Mouse (Mus musculus) ES-E14 (cell line): ENCODE measurements at regions not wholly inside any gene's neighbourhood (a gene's known extent, or its start where the extent isn't known, plus 50 kb on each side); places are given as distances from the start of the nearest gene placed in this dataset.

Experiments used
- DNase-seq: peaks from one replicate; pipeline ENCODE4 v3.0.0-alpha.2; 2013; ENCODE audit warnings: low read depth, low spot score
- H3K27ac ChIP-seq: 2 replicates; pipeline ENCODE4 v1.5.1; 2012; ENCODE audit warnings: low read depth, mild to moderate bottlenecking, low read length, moderate library complexity, mixed read lengths; ENCODE audit not compliant: poor library complexity, insufficient read depth, severe bottlenecking
- H3K36me3 ChIP-seq: 2 replicates; pipeline ENCODE4 v1.6.1; 2012; ENCODE audit warnings: mild to moderate bottlenecking, low read length, moderate library complexity, mixed read lengths; ENCODE audit not compliant: control insufficient read depth, poor library complexity, insufficient read depth, severe bottlenecking
- H3K4me1 ChIP-seq, 2 experiments: fragments of 150-350 bp in 1 of 2; sonication (generic) in 1 of 2; 2 replicates each; pipeline ENCODE4 v1.6.1; 2012; ENCODE audit warnings: low read length in 2 of 2, mild to moderate bottlenecking in 1 of 2, mixed read lengths in 1 of 2; ENCODE audit not compliant: control insufficient read depth in 2 of 2, insufficient read depth in 2 of 2, poor library complexity in 1 of 2
- H3K4me3 ChIP-seq, 2 experiments: fragments of 150-350 bp in 1 of 2; sonication (generic) in 1 of 2; 2 replicates each; pipeline ENCODE4 v1.5.1; 2012; ENCODE audit warnings: low read length in 2 of 2, low read depth in 1 of 2, mild to moderate bottlenecking in 1 of 2, mixed read lengths in 1 of 2; ENCODE audit not compliant: insufficient read depth in 1 of 2, poor library complexity in 1 of 2, severe bottlenecking in 1 of 2
- H3K9ac ChIP-seq: 2 replicates; pipeline ENCODE4 v1.6.1; 2012; ENCODE audit warnings: low read depth, mild to moderate bottlenecking, low read length, mixed read lengths; ENCODE audit not compliant: poor library complexity, insufficient read depth, severe bottlenecking
- H3K9me3 ChIP-seq: fragments of 150-350 bp; sonication (generic); 2 replicates; pipeline ENCODE4 v1.6.1; 2012; ENCODE audit warnings: low read depth, mild to moderate bottlenecking, low read length; ENCODE audit not compliant: control insufficient read depth, insufficient read depth
- CHD2 ChIP-seq: IDR thresholded peaks from 2 replicates; pipeline ENCODE4 v1.6.1; 2014; ENCODE audit warnings: mild to moderate bottlenecking, low read depth, low read length, inconsistent platforms
- HCFC1 ChIP-seq: IDR thresholded peaks from 2 replicates; pipeline ENCODE4 v1.6.1; 2012; ENCODE audit warnings: low read length, inconsistent platforms, borderline replicate concordance; ENCODE audit not compliant: insufficient read depth
- MAFK ChIP-seq: IDR thresholded peaks from 2 replicates; pipeline ENCODE4 v1.6.1; 2014; ENCODE audit warnings: mild to moderate bottlenecking, low read depth, low read length, inconsistent platforms; ENCODE audit not compliant: insufficient read depth
- ZC3H11A ChIP-seq: IDR thresholded peaks from 2 replicates; pipeline ENCODE4 v1.6.1; 2012; ENCODE audit warnings: low read depth, mild to moderate bottlenecking, inconsistent platforms, low read length, borderline replicate concordance
- ZNF384 ChIP-seq: IDR thresholded peaks from 2 replicates; pipeline ENCODE4 v1.6.1; 2012; ENCODE audit warnings: low read depth, low read length, inconsistent platforms
- in situ Hi-C, 2 experiments: fragments of 600-800 bp; cut with MboI; formaldehyde crosslinking; loops; one replicate each; pipeline ENCODE4 v1.15.1; 2025; ENCODE audit warnings: low sequenced_read_pairs in 2 of 2, inconsistent platforms in 1 of 2; ENCODE audit not compliant: unreplicated experiment in 2 of 2

DNA sequence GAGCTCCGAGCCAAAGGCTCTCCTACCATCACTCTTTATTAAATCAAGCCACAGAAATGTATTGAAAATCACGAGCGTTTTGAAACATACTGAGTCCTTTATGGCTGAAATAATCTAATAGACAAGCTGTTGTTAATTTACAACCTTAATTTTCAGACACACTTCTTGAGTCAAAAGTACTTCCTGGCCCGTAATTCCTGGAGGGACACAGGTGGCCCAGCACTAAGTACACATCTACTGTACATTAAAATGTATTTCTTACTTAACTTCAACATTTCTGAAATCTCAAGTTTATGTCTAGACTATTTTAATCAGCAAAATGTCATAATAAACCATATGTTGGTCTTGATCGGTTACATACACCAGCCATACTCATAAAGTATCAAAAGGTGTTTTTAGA, 2163.3 kb upstream of the Gm7489 start:
- Histone ChIP-seq H3K4me1 (no peaks in the 10 kb centered on the region), H3K4me3 (no peak overlapping the region), H3K9me3 (no peaks in the 10 kb centered on the region), H3K27ac (no peak overlapping the region), H3K9ac (no peak overlapping the region), H3K36me3 (no peaks in the 10 kb centered on the region)
- no peak for TF ChIP-seq MAFK
- TF ChIP-seq HCFC1 = no peak
- no peak for TF ChIP-seq ZC3H11A
- TF ChIP-seq CHD2 = no peak
- no peak for TF ChIP-seq ZNF384
- in situ Hi-C loops = no loop called here
- DNase-seq = no peak

DNA sequence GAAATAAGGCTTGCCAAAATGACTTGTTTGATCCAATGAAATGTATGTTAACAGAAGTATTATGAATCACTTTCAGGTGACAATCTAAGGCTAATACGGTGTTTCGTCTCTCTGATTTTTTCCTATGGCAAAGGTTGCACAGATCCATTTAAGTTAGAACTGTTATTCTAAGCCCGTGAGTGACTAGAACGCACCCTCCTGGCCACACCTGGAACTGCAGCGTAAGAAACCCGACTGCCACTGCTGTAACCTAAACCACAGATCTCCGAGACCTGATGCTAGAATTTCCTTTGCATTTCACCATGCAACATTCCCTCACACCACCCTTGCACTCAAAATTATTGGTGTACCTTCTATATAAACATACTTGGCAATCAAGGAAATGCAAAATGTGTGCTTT, 2160.6 kb upstream of the Gm7489 start:
- H3K36me3 ChIP-seq = no peaks in the 10 kb centered on the region
- DNase-seq = peak; percentile 47
- H3K9me3 ChIP-seq = no peaks in the 10 kb centered on the region
- no peak overlapping the region for H3K4me3 ChIP-seq
- in situ Hi-C loops = no loop called here
- no peaks in the 10 kb centered on the region for H3K4me1 ChIP-seq
- TF ChIP-seq HCFC1 (no peak), CHD2 (no peak), MAFK (no peak), ZC3H11A (no peak), ZNF384 (no peak)
- no peak overlapping the region for H3K27ac ChIP-seq
- H3K9ac ChIP-seq = no peak overlapping the region

DNA sequence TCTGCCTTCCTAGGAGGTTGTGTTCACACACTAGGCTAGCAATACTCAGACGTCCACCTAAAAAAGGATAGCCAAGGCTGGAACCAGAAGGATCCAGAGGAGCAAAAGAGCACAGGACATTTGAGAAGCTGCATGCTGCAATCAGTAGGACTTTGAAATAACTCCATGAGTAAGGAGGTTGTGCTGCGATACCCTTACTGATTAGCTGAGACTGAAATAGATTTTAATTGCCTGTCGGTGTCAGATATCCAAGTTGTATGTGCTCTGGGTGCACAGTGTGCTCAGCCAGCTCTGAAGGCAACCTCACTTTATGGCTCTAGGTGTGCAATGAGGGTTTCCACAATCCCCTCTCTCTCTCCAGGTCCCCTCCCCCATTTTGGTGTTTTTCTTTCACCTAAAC, 2159.2 kb upstream of the Gm7489 start:
- Histone ChIP-seq H3K36me3 (no peaks in the 10 kb centered on the region), H3K4me1 (peaks cover under 1 to 2% of the 10 kb centered on the region in 2 experiments; a peak in 3 of 4 replicates), H3K9ac (no peak overlapping the region), H3K4me3 (no peak overlapping the region), H3K9me3 (no peaks in the 10 kb centered on the region), H3K27ac (no peak overlapping the region)
- in situ Hi-C loops = no loop called here
- TF ChIP-seq ZNF384 = no peak
- DNase-seq = no peak

DNA sequence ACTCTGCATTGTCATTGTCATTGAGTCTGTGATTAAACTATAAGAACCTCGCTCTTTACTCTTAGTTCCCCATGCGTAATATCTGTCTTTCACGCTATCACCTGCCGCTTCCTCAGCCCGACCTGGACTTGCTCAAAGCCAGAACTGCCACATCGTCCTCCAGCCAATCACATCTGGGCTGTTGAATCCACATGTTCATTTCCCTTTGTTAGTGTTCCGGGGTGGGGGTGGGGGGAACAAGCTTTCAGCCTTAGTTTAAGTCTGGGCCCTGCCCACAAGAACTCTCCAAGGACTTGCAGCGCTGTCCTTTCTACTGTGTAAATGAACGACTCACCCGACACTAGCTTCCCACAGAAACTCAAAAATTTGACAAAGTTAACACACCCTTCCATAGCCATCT, 2154.6 kb upstream of the Gm7489 start:
- Histone ChIP-seq H3K9me3 (no peaks in the 10 kb centered on the region), H3K27ac (no peak overlapping the region), H3K9ac (no peak overlapping the region), H3K4me3 (no peak overlapping the region), H3K4me1 (peaks cover 3 to 5% of the 10 kb centered on the region in 2 experiments; a peak in 3 of 4 replicates), H3K36me3 (no peaks in the 10 kb centered on the region)
- in situ Hi-C loops = no loop called here
- TF ChIP-seq CHD2 (no peak), HCFC1 (no peak), MAFK (no peak), ZC3H11A (no peak), ZNF384 (peak; percentile 44; the same call in 1 of the 2 replicates)
- peak; percentile 26 for DNase-seq

DNA sequence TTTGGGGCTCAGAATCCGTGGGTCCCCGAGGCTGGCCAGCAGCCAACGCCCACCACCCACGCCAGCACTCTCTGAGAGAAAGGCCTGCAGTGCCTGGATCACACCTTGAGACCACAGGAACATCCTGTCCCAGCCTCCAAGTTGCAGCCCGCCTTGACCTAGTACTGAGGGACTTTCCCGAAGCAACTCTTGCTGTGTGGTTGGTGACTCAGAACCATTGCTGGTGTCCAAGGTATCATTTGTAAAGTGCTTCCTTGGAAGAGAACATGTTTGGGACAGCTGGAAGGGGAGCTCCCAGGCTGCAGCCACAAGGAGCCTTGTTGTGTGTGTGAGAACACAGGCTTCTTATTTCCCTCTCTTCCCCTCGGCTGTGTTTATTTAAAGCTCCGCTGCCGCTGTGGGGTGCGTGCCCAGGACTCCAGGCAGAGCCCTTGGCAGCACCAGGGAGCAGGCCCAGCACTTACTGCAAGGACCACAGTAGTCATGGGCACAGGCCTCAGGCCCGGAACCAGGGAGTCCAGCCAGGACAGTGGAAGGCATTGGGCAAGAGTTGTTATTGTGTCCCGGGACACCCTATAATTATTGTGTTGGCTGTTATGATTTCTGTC, 2153.8 kb upstream of the Gm7489 start:
- Histone ChIP-seq H3K36me3 (no peaks in the 10 kb centered on the region), H3K27ac (no peak overlapping the region), H3K4me1 (peaks cover 3 to 5% of the 10 kb centered on the region in 2 experiments; a peak in 3 of 4 replicates), H3K9ac (no peak overlapping the region), H3K4me3 (no peak overlapping the region), H3K9me3 (no peaks in the 10 kb centered on the region)
- TF ChIP-seq ZNF384 (no peak), ZC3H11A (no peak), MAFK (no peak), CHD2 (no peak), HCFC1 (no peak)
- in situ Hi-C loops = no loop called here
- DNase-seq = no peak
